Mouse (Mus musculus) c-Kit-negative CD71-positive TER-119-positive erythroid progenitor cells, embryonic 14.5 days (primary cell): Measurements from ENCODE around the gene Copg2.

Experiments
- DNase-seq: peaks from one replicate; pipeline ENCODE4 v3.0.0-alpha.2; 2013; ENCODE audit warnings: low read depth, low spot score

Gene Copg2

GRCm38 (mm10) chr6:30734988-30735727 is 161.4 kb downstream of the Copg2 start:
- DNase-seq, result no peak

GRCm38 (mm10) chr6:30734465-30734864 is 162.1 kb downstream of the Copg2 start:
- DNase-seq, result no peak

- no peak for DNase-seq
Measured at GRCm38 (mm10) chr6:30732571-30733130, 163.9 kb downstream of the Copg2 start.

- DNase-seq, result no peak
Measured at GRCm38 (mm10) chr6:30730301-30730971, 166.2 kb downstream of the Copg2 start.

GRCm38 (mm10) chr6:30723331-30723730 is 173.3 kb downstream of the Copg2 start, which contains the start of gene Mest:
Gene Mest, plus strand, starts transcription at chr6:30723547.
- no peak for DNase-seq

GRCm38 (mm10) chr6:30722385-30723164 is 174.0 kb downstream of the Copg2 start:
- no peak for DNase-seq

GRCm38 (mm10) chr6:30716796-30717195 is 179.8 kb downstream of the Copg2 start:
- DNase-seq, result no peak

- no peak for DNase-seq
Measured at GRCm38 (mm10) chr6:30714891-30715471, 181.6 kb downstream of the Copg2 start.

GRCm38 (mm10) chr6:30713896-30714295 is 182.7 kb downstream of the Copg2 start:
- DNase-seq, result no peak

- DNase-seq, result no peak
Measured at GRCm38 (mm10) chr6:30713455-30713854, 183.1 kb downstream of the Copg2 start.

- DNase-seq, result no peak
Measured at GRCm38 (mm10) chr6:30712484-30712883, 184.1 kb downstream of the Copg2 start.

GRCm38 (mm10) chr6:30711365-30711763 is 185.2 kb downstream of the Copg2 start:
- DNase-seq, result no peak

- DNase-seq, result no peak
Measured at GRCm38 (mm10) chr6:30710371-30711364, 185.9 kb downstream of the Copg2 start.

GRCm38 (mm10) chr6:30709115-30709514 is 187.5 kb downstream of the Copg2 start:
- DNase-seq, result no peak

- DNase-seq, result no peak
Measured at GRCm38 (mm10) chr6:30703977-30704602, 192.5 kb downstream of the Copg2 start.

- no peak for DNase-seq
Measured at GRCm38 (mm10) chr6:30703476-30703875, 193.1 kb downstream of the Copg2 start.

- DNase-seq, result no peak
Measured at GRCm38 (mm10) chr6:30702881-30703280, 193.7 kb downstream of the Copg2 start.

- DNase-seq, result no peak
Measured at GRCm38 (mm10) chr6:30700182-30700581, 196.4 kb downstream of the Copg2 start.

GRCm38 (mm10) chr6:30698036-30698435 is 198.6 kb downstream of the Copg2 start:
- no peak for DNase-seq
